Mouse (Mus musculus): ENCODE data around the gene Cdh13. TPM values are rescaled to one million over a fixed set of nuclear protein-coding genes. Genes with fewer than 3 reads are reported as not detected.

Cdh13 gene
- polyA plus RNA-seq, 1 experiment from 2014 or later = 18.5 TPM

DNA sequence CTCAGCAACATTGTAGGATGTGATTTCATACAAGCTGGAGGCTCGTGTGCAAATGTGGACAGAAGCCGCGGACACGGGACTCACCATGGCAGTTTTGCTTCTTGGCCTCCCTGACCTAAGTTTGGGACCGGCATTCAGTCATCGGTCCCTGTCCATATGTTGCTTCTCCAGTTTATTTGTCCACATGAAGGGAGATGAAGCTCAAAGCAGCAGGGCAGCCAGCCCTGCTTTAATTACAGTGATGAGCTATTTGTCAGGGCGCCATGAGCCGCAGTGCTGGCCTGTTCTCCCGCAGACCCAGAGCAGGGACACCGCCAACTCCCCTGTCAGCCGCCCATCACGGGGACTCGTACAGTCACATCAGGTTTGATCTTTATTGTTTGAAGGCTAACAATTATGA lies 502.1 kb downstream of the Cdh13 start:
- H3K4me2 ChIP-seq (replicated peaks; ENCODE audit: low read depth) = no peak overlapping the region
- no peaks in the 10 kb centered on the region for H3K4me1 ChIP-seq (replicated peaks; ENCODE audit: control insufficient read depth, insufficient read depth)
- no peak overlapping the region for H3K9ac ChIP-seq (ENCODE audit: low read length)
- H3K27ac ChIP-seq (replicated peaks) = no peak overlapping the region
- TF ChIP-seq CTCF (IDR thresholded peaks at IDR 0.05; ENCODE audit: low read depth) = no peak
- no peak for TF ChIP-seq EP300 (optimal IDR thresholded peaks at IDR 0.05)
- no peaks in the 10 kb centered on the region for H3K9me3 ChIP-seq (ENCODE audit: control insufficient read depth, low read length)
- DNase-seq (ENCODE audit: low spot score) = no peak
- H3K4me3 ChIP-seq (ENCODE audit: low read depth, low read length) = no peak overlapping the region
- ATAC-seq (ENCODE audit: low FRiP score, low TSS enrichment) = no peak
- 86% methylated on average over 13 of the region's 13 CpGs for WGBS
- H3K36me3 ChIP-seq (ENCODE audit: control insufficient read depth, insufficient read depth, low read length) = no peaks in the 10 kb centered on the region
- no peaks in the 10 kb centered on the region for H3K27me3 ChIP-seq (ENCODE audit: control insufficient read depth, insufficient read depth, low read length)

DNA sequence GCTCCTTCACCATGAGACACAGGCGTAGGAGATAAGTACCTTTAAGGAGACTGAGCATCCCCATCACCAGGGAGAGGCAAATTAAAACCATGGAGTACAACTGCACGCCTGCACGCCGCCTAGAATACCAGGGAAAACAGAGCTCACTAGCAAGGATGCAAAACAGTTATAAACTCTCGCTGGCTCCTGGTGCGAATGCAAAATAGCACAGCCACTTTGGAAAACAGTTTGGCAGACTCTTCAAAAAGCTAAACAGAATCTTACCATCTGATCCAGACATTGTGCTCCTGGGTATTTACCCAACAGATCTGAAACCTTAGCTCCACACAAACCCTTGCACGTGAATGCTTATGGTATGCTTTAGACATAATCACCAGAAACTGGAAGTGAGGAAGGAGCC lies 506.1 kb downstream of the Cdh13 start:
- Histone ChIP-seq H3K4me3 (ENCODE audit: low read depth, low read length) (no peak overlapping the region), H3K27ac (replicated peaks) (no peak overlapping the region), H3K27me3 (ENCODE audit: control insufficient read depth, insufficient read depth, low read length) (no peaks in the 10 kb centered on the region), H3K4me1 (replicated peaks; ENCODE audit: control insufficient read depth, insufficient read depth) (no peaks in the 10 kb centered on the region), H3K9ac (ENCODE audit: low read length) (no peak overlapping the region), H3K9me3 (ENCODE audit: control insufficient read depth, low read length) (no peaks in the 10 kb centered on the region), H3K4me2 (replicated peaks; ENCODE audit: low read depth) (no peak overlapping the region), H3K36me3 (ENCODE audit: control insufficient read depth, insufficient read depth, low read length) (no peaks in the 10 kb centered on the region)
- TF ChIP-seq CTCF (IDR thresholded peaks at IDR 0.05; ENCODE audit: low read depth) (no peak), EP300 (optimal IDR thresholded peaks at IDR 0.05) (no peak)
- no peak for DNase-seq (ENCODE audit: low spot score)
- 86% methylated on average over 7 of the region's 7 CpGs for WGBS
- no peak for ATAC-seq (ENCODE audit: low FRiP score, low TSS enrichment)

GRCm38 (mm10) chr8:118794886-118795285 lies 511.4 kb downstream of the Cdh13 start:
- Histone ChIP-seq H3K9me3 (ENCODE audit: control insufficient read depth, low read length) (no peaks in the 10 kb centered on the region), H3K4me2 (replicated peaks; ENCODE audit: low read depth) (no peak overlapping the region), H3K4me1 (replicated peaks; ENCODE audit: control insufficient read depth, insufficient read depth) (no peaks in the 10 kb centered on the region), H3K36me3 (ENCODE audit: control insufficient read depth, insufficient read depth, low read length) (no peaks in the 10 kb centered on the region), H3K9ac (ENCODE audit: low read length) (no peak overlapping the region), H3K27me3 (ENCODE audit: control insufficient read depth, insufficient read depth, low read length) (no peaks in the 10 kb centered on the region), H3K4me3 (ENCODE audit: low read depth, low read length) (no peak overlapping the region), H3K27ac (replicated peaks) (no peak overlapping the region)
- TF ChIP-seq CTCF (IDR thresholded peaks at IDR 0.05; ENCODE audit: low read depth) (no peak), EP300 (optimal IDR thresholded peaks at IDR 0.05) (no peak)
- no peak for ATAC-seq (ENCODE audit: low FRiP score, low TSS enrichment)
- DNase-seq (ENCODE audit: low spot score) = no peak
- WGBS = 81% methylated on average over 9 of the region's 9 CpGs

DNA sequence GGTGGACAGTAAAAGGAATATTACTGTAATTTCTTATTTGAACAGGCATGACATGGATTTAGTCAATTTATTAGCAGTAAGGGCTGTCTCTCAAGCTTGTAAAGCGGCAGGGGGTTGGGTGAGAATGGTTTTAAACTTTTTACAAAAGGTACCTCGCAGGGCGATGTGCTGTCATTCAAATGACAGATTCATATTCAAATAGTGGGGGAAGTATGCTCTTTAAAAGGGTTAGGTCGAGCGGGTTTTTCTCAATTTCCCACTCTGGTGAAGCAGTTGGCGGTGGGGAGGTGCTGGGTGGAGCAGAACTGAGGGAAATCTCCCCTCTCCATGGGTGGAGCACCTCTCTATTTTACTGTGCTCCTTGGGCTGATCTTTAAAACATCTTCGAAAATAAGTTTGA lies 513.0 kb downstream of the Cdh13 start:
- Histone ChIP-seq H3K27ac (replicated peaks) (no peak overlapping the region), H3K4me3 (ENCODE audit: low read depth, low read length) (no peak overlapping the region), H3K9me3 (ENCODE audit: control insufficient read depth, low read length) (no peaks in the 10 kb centered on the region), H3K9ac (ENCODE audit: low read length) (no peak overlapping the region), H3K4me1 (replicated peaks; ENCODE audit: control insufficient read depth, insufficient read depth) (no peaks in the 10 kb centered on the region), H3K36me3 (ENCODE audit: control insufficient read depth, insufficient read depth, low read length) (no peaks in the 10 kb centered on the region), H3K4me2 (replicated peaks; ENCODE audit: low read depth) (no peak overlapping the region), H3K27me3 (ENCODE audit: control insufficient read depth, insufficient read depth, low read length) (no peaks in the 10 kb centered on the region)
- DNase-seq (ENCODE audit: low spot score) = no peak
- ATAC-seq (ENCODE audit: low FRiP score, low TSS enrichment) = no peak
- WGBS = 53% methylated on average over 7 of the region's 7 CpGs
- TF ChIP-seq EP300 (optimal IDR thresholded peaks at IDR 0.05) (no peak), CTCF (IDR thresholded peaks at IDR 0.05; ENCODE audit: low read depth) (no peak)

DNA sequence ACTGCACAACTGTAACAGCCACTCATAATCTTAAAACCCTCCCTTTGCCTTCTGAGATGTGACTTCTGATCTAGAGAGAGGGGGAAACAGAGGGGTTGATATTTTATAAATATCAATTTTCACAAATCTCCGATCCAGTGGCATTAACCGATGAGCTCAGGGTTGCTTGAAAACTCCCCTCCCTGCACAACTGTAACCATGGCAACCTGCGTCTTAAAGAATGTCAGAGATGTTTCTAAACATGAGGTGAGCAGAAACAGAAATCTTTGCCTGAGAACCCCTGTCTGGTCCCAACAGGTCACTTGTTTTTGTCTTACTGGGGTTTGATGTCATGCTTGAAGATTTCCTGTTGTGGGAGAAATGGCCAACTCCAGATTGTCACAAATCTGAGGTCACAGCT lies 513.6 kb downstream of the Cdh13 start:
- H3K4me1 ChIP-seq (replicated peaks; ENCODE audit: control insufficient read depth, insufficient read depth) = no peaks in the 10 kb centered on the region

DNA sequence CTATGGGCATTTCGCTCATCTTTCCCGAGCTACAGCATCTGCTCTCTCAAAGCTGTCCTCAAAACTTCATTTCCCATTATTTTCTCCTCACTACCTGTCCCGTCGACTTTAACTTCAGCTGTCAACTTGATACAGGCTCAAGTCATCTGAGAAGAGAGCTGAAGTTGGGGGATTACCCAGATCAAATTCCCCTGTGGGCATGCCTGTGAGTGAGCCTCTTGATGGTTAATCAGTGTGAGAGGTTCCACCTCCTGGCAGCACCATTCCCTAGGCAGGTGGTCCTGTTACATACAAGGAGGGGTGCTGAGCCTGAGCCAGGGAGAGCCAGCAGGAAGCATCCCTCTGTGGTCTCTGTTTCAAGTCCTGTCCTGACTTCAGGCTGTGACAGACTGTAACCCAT lies 519.6 kb downstream of the Cdh13 start:
- H3K27me3 ChIP-seq (ENCODE audit: control insufficient read depth, insufficient read depth, low read length) = no peaks in the 10 kb centered on the region
- no peaks in the 10 kb centered on the region for H3K36me3 ChIP-seq (ENCODE audit: control insufficient read depth, insufficient read depth, low read length)
- TF ChIP-seq CTCF (IDR thresholded peaks at IDR 0.05; ENCODE audit: low read depth) = no peak
- no peak for TF ChIP-seq EP300 (optimal IDR thresholded peaks at IDR 0.05)
- no peaks in the 10 kb centered on the region for H3K9me3 ChIP-seq (ENCODE audit: control insufficient read depth, low read length)
- no peak overlapping the region for H3K27ac ChIP-seq (replicated peaks)
- H3K4me1 ChIP-seq (replicated peaks; ENCODE audit: control insufficient read depth, insufficient read depth) = no peaks in the 10 kb centered on the region
- 70% methylated on average over 4 of the region's 4 CpGs for WGBS
- H3K4me3 ChIP-seq (ENCODE audit: low read depth, low read length) = no peak overlapping the region
- DNase-seq (ENCODE audit: low spot score) (no peak), ATAC-seq (ENCODE audit: low FRiP score, low TSS enrichment) (no peak)
- no peak overlapping the region for H3K9ac ChIP-seq (ENCODE audit: low read length)
- no peak overlapping the region for H3K4me2 ChIP-seq (replicated peaks; ENCODE audit: low read depth)

More for the DNA sequence above, 513.6 kb downstream of the Cdh13 start:
- Histone ChIP-seq H3K9me3 (ENCODE audit: control insufficient read depth, low read length) (no peaks in the 10 kb centered on the region), H3K27ac (replicated peaks) (no peak overlapping the region), H3K4me3 (ENCODE audit: low read depth, low read length) (no peak overlapping the region), H3K36me3 (ENCODE audit: control insufficient read depth, insufficient read depth, low read length) (no peaks in the 10 kb centered on the region), H3K27me3 (ENCODE audit: control insufficient read depth, insufficient read depth, low read length) (no peaks in the 10 kb centered on the region), H3K4me2 (replicated peaks; ENCODE audit: low read depth) (no peak overlapping the region), H3K9ac (ENCODE audit: low read length) (no peak overlapping the region)
- 77% methylated on average over 3 of the region's 3 CpGs for WGBS
- ATAC-seq (ENCODE audit: low FRiP score, low TSS enrichment) (no peak), DNase-seq (ENCODE audit: low spot score) (no peak)
- TF ChIP-seq CTCF (IDR thresholded peaks at IDR 0.05; ENCODE audit: low read depth) = no peak
- TF ChIP-seq EP300 (optimal IDR thresholded peaks at IDR 0.05) = no peak

All from stomach, postnatal 0 days (tissue).